Mouse (Mus musculus) neural tube, embryonic 13.5 days (tissue): Measurements from ENCODE around the gene Litaf. TPM values are rescaled to one million over a fixed set of nuclear protein-coding genes. Genes with fewer than 3 reads are reported as not detected.

Experiments used
- ATAC-seq: fragments of 200-750 bp; cut with Nextera tagmentation; 2 replicates; pipeline ENCODE4 v1.8.0; 2017; ENCODE audit warnings: low read depth, mild to moderate bottlenecking, moderate TSS enrichment, moderate library complexity
- H3K27ac ChIP-seq: fragments of 300-500 bp; sonication (generic); replicated peaks from 2 replicates; pipeline ENCODE4 v1.5.1; 2015; ENCODE audit warnings: moderate library complexity, mild to moderate bottlenecking, inconsistent platforms
- H3K27me3 ChIP-seq: fragments of 300-500 bp; sonication (generic); 2 replicates; pipeline ENCODE4 v1.6.1; 2015; ENCODE audit warnings: mild to moderate bottlenecking, inconsistent platforms
- H3K36me3 ChIP-seq: fragments of 300-500 bp; sonication (generic); 2 replicates; pipeline ENCODE4 v1.6.1; 2015; ENCODE audit warnings: mild to moderate bottlenecking, inconsistent platforms
- H3K4me1 ChIP-seq: fragments of 300-500 bp; sonication (generic); replicated peaks from 2 replicates; pipeline ENCODE4 v1.6.1; 2015; ENCODE audit warnings: inconsistent platforms
- H3K4me2 ChIP-seq: fragments of 300-500 bp; sonication (generic); 2 replicates; pipeline ENCODE4 v1.6.1; 2015; ENCODE audit warnings: inconsistent platforms, mild to moderate bottlenecking, moderate library complexity
- H3K4me3 ChIP-seq: fragments of 300-500 bp; sonication (generic); 2 replicates; pipeline ENCODE4 v1.5.1; 2015; ENCODE audit warnings: mild to moderate bottlenecking, inconsistent platforms
- H3K9ac ChIP-seq: fragments of 300-500 bp; sonication (generic); 2 replicates; pipeline ENCODE4 v1.6.1; 2015; ENCODE audit warnings: moderate library complexity, mild to moderate bottlenecking, inconsistent platforms
- H3K9me3 ChIP-seq: fragments of 300-500 bp; sonication (generic); 2 replicates; pipeline ENCODE4 v1.6.1; 2016; ENCODE audit warnings: inconsistent platforms
- WGBS: fragments of 180-500 bp; shearing (Covaris S2); methylation state at CpG from one replicate; pipeline ENCODE4 v1.1.7; 2015; 5-methylcytosine and 5-hydroxymethylcytosine counted together
- polyA plus RNA-seq: library from polyadenylated mRNA; unstranded; fragments of >200 nt; fragmentation: Nextera tagmentation; extraction: Ambion mirVana; gene quantifications from 2 replicates; pipeline ENCODE4 v1.2.1, GENCODE M21; 2015

Litaf gene
- polyA plus RNA-seq, 1 experiment from 2014 or later, result 41.5 TPM

DNA sequence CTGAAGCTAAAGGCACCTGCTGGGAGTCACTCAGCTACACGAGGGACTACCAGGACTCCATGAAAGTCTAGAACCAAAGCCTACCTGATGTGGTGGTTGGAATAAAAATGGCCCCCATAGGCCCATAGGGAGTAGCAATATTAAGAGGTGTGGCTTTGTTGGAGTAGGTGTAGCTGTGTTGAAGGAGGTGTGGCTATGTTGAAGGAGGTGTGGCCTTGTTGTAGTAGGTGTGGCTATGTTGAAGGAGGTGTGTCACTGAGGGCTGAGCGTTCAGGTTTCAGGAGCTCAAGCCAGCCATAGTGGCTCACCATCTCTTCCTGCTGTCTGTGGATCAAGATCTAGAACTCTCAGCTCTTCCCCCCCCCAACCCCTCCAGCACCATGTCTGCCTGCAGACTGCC is 125.3 kb downstream of the Litaf start:
- H3K36me3 ChIP-seq, result no peaks in the 10 kb centered on the region
- no peak overlapping the region for H3K9ac ChIP-seq
- H3K4me1 ChIP-seq, result no peaks in the 10 kb centered on the region
- no peaks in the 10 kb centered on the region for H3K9me3 ChIP-seq
- WGBS, result 90% methylated on average over 2 of the region's 2 CpGs
- no peak overlapping the region for H3K4me3 ChIP-seq
- no peak for ATAC-seq
- no peak overlapping the region for H3K4me2 ChIP-seq
- H3K27ac ChIP-seq, result no peak overlapping the region
- H3K27me3 ChIP-seq, result no peaks in the 10 kb centered on the region

GRCm38 (mm10) chr16:10939932-10940331 is 126.0 kb downstream of the Litaf start:
- Histone ChIP-seq H3K9me3 (no peaks in the 10 kb centered on the region), H3K27ac (no peak overlapping the region), H3K4me2 (no peak overlapping the region), H3K4me1 (no peaks in the 10 kb centered on the region), H3K9ac (no peak overlapping the region), H3K4me3 (no peak overlapping the region), H3K27me3 (no peaks in the 10 kb centered on the region), H3K36me3 (no peaks in the 10 kb centered on the region)
- 87% methylated on average over 4 of the region's 4 CpGs for WGBS
- no peak for ATAC-seq

GRCm38 (mm10) chr16:10937497-10937896 is 128.5 kb downstream of the Litaf start:
- Histone ChIP-seq H3K27ac (no peak overlapping the region), H3K36me3 (no peaks in the 10 kb centered on the region), H3K4me2 (no peak overlapping the region), H3K4me1 (no peaks in the 10 kb centered on the region), H3K4me3 (no peak overlapping the region), H3K9ac (no peak overlapping the region), H3K9me3 (no peaks in the 10 kb centered on the region), H3K27me3 (no peaks in the 10 kb centered on the region)
- WGBS, result 71% methylated on average over 11 of the region's 11 CpGs
- no peak for ATAC-seq

DNA sequence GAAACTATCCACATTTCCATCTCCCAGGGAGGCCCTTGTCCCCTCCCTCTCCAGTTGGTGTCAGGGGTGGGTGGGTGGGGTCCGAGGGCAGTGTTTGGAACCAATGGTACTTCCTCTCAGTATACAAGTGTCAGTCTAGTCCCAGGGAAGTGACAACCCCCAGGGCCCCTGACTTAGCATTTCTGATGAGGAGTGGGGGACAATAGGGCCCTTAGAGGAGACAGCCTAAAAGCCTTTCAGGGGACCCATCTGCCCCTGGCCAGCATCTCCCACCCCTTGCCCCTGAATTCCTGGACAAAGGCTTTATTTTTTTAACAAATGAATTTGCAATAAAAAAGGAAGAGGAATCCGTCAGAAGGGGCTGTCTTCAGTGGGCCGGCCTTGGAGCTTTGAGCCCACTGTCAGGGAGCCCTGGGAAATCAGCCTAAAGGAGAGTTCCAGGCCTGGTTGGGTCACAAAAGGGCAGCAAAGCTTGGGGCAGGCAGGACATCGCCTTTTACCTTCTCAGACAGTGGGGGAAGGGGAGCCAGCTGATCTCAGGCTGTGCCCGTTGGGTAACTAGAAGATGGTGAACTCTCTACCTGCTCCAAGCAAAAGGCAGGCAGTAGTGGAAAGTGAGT is 129.1 kb downstream of the Litaf start:
- H3K9ac ChIP-seq, result no peak overlapping the region
- no peaks in the 10 kb centered on the region for H3K27me3 ChIP-seq
- ATAC-seq, result no peak
- H3K27ac ChIP-seq, result no peak overlapping the region
- H3K4me3 ChIP-seq, result no peak overlapping the region
- no peaks in the 10 kb centered on the region for H3K4me1 ChIP-seq
- no peaks in the 10 kb centered on the region for H3K9me3 ChIP-seq
- no peaks in the 10 kb centered on the region for H3K36me3 ChIP-seq
- H3K4me2 ChIP-seq, result no peak overlapping the region
- whole genome bisulfite sequencing, result 30% methylated on average over 5 of the region's 5 CpGs

GRCm38 (mm10) chr16:10934047-10934446 is 131.9 kb downstream of the Litaf start:
- Histone ChIP-seq H3K27ac (no peak overlapping the region), H3K4me2 (no peak overlapping the region), H3K4me3 (no peak overlapping the region), H3K36me3 (no peaks in the 10 kb centered on the region), H3K4me1 (no peaks in the 10 kb centered on the region), H3K27me3 (no peaks in the 10 kb centered on the region), H3K9me3 (peaks cover 14% of the 10 kb centered on the region; the same call in 1 of the 2 replicates), H3K9ac (no peak overlapping the region)
- 67% methylated on average over 1 of the region's 1 CpGs for WGBS
- no peak for ATAC-seq

DNA sequence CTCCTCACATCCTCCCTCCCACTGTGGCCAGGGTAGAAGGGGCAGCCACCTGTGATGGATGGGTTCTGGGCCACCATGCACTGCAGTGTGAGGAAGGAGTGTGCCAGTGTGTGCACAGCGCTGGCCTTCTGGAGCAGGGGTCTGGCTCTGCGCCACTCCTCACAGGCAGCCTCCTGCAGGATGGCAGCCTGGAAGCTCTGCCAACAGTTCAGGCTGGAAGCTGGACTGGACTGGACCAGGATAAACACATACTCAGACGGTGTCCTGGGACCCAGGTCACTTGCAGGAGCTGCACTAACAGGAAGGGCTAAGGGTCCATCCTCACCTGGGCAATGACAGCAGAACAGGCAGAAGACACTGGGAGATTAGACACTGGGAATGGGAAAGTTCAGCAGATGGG is 132.6 kb downstream of the Litaf start:
- Histone ChIP-seq H3K36me3 (no peaks in the 10 kb centered on the region), H3K4me2 (no peak overlapping the region), H3K27ac (no peak overlapping the region), H3K4me3 (no peak overlapping the region), H3K9ac (no peak overlapping the region), H3K27me3 (no peaks in the 10 kb centered on the region), H3K4me1 (no peaks in the 10 kb centered on the region), H3K9me3 (peaks cover 14% of the 10 kb centered on the region; the same call in 1 of the 2 replicates)
- ATAC-seq, result no peak
- WGBS, result 89% methylated on average over 3 of the region's 3 CpGs

DNA sequence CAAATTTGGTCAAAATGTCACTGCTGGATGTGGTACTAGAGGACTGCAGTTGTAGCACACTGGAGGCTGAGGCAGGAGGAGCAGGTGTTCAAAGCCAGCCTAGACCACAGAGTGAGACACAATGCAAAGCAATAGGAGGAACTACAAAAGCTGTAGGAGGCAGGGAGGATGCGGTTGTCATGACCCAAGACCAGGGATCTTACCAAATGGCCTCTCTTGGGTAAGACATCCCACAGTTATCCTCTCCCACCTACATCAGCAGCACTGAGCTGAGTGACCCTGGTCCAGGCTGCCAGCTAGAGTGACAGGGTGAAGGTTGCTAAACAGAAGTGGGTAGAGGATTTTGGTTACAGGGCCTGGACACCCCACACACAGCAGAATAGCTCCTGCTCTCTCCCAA is 138.9 kb downstream of the Litaf start:
- Histone ChIP-seq H3K4me3 (no peak overlapping the region), H3K36me3 (no peaks in the 10 kb centered on the region), H3K27ac (no peak overlapping the region), H3K4me2 (no peak overlapping the region), H3K9ac (no peak overlapping the region), H3K27me3 (no peaks in the 10 kb centered on the region), H3K4me1 (peaks cover 7% of the 10 kb centered on the region; the same call in 1 of the 2 replicates), H3K9me3 (peaks cover 14% of the 10 kb centered on the region; the same call in 1 of the 2 replicates)
- no peak for ATAC-seq
- WGBS, result 79% methylated on average over 1 of the region's 1 CpGs

DNA sequence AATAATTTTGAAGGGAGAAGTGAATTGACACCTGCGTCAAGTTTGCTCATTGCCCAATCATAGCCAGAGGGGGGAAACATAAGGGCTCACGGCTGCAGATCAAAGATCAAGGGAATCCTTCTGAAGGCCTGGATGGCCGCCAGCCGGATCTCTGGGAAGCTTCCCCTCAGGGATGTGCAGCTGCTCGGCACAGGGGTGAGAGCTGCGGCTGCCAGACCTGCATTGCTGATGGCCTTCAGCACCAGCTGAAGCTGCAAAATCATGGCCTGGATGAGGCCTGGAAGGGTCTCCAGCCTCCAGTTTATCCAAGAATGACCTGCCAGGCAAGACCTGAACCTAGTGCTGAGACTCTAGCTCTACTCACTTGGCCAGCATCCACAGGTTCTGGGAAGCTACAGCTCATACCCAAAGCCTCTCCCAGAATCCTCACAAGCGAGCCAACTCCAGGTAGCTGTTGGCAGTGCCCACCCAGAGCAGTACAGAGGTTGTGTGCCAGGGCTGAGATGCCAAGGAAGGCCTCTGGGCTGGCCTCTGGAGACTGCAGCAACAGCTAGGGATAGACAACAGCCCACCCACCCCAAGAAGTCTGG is 140.3 kb downstream of the Litaf start:
- Histone ChIP-seq H3K9me3 (peaks cover 7% of the 10 kb centered on the region; the same call in 1 of the 2 replicates), H3K4me2 (no peak overlapping the region), H3K27ac (no peak overlapping the region), H3K9ac (no peak overlapping the region), H3K4me3 (no peak overlapping the region), H3K36me3 (no peaks in the 10 kb centered on the region), H3K4me1 (peaks cover 7% of the 10 kb centered on the region; the same call in 1 of the 2 replicates), H3K27me3 (no peaks in the 10 kb centered on the region)
- ATAC-seq, result no peak
- WGBS, result 46% methylated on average over 7 of the region's 7 CpGs

- Histone ChIP-seq H3K9me3 (no peaks in the 10 kb centered on the region), H3K4me2 (no peak overlapping the region), H3K4me3 (no peak overlapping the region), H3K36me3 (no peaks in the 10 kb centered on the region), H3K9ac (no peak overlapping the region), H3K4me1 (peaks cover 10% of the 10 kb centered on the region; the same call in 1 of the 2 replicates), H3K27ac (no peak overlapping the region), H3K27me3 (no peaks in the 10 kb centered on the region)
- ATAC-seq, result no peak
- WGBS, result 65% methylated on average over 5 of the region's 5 CpGs
Observed at GRCm38 (mm10) chr16:10923561-10923960, 142.4 kb downstream of the Litaf start.

GRCm38 (mm10) chr16:10919856-10920255 is 146.1 kb downstream of the Litaf start:
- H3K36me3 ChIP-seq, result no peaks in the 10 kb centered on the region
- no peak overlapping the region for H3K27ac ChIP-seq
- no peak overlapping the region for H3K4me3 ChIP-seq
- H3K9ac ChIP-seq, result no peak overlapping the region
- H3K27me3 ChIP-seq, result no peaks in the 10 kb centered on the region
- H3K9me3 ChIP-seq, result no peaks in the 10 kb centered on the region
- no peak overlapping the region for H3K4me2 ChIP-seq
- H3K4me1 ChIP-seq, result 0 out of 2 replicates have a peak, but pooled peaks cover 2% of the 10 kb centered on the region
- no peak for ATAC-seq

DNA sequence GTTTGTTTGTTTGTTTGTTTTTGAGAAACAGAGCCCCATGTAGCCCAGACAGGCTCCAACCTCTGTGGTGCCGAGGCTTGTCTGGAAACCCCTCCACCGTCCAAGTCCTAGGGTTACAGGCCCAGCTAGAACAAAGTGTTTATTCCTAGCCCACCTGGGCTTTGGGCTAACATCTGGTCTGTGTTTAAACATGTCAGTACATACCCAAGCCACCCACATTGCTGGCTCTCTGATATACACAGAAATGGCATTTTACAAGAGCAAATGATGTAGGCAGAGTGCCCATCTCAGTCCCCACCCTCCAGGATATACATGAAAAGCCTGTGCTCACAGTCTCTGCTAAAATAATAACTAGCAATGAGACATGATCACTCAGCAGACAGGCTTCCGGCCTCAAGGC is 149.7 kb downstream of the Litaf start:
- H3K4me3 ChIP-seq, result no peak overlapping the region
- H3K27me3 ChIP-seq, result no peaks in the 10 kb centered on the region
- H3K4me1 ChIP-seq, result 0 out of 2 replicates have a peak, but pooled peaks cover 2% of the 10 kb centered on the region
- no peak overlapping the region for H3K9ac ChIP-seq
- H3K36me3 ChIP-seq, result no peaks in the 10 kb centered on the region
- no peaks in the 10 kb centered on the region for H3K9me3 ChIP-seq
- H3K27ac ChIP-seq, result no peak overlapping the region
- ATAC-seq, result no peak
- H3K4me2 ChIP-seq, result no peak overlapping the region
- WGBS, result 90% methylated on average over 3 of the region's 3 CpGs

GRCm38 (mm10) chr16:10915066-10915465 is 150.9 kb downstream of the Litaf start:
- no peak overlapping the region for H3K4me3 ChIP-seq
- 95% methylated on average over 4 of the region's 4 CpGs for WGBS
- ATAC-seq, result no peak

GRCm38 (mm10) chr16:10911061-10911460 is 154.9 kb downstream of the Litaf start:
- WGBS, result 88% methylated on average over 2 of the region's 2 CpGs
- H3K9me3 ChIP-seq, result no peaks in the 10 kb centered on the region
- no peak overlapping the region for H3K4me2 ChIP-seq
- H3K27me3 ChIP-seq, result no peaks in the 10 kb centered on the region
- no peak overlapping the region for H3K9ac ChIP-seq
- H3K27ac ChIP-seq, result no peak overlapping the region
- H3K4me3 ChIP-seq, result no peak overlapping the region
- ATAC-seq, result no peak
- no peaks in the 10 kb centered on the region for H3K36me3 ChIP-seq
- H3K4me1 ChIP-seq, result no peaks in the 10 kb centered on the region

More at GRCm38 (mm10) chr16:10915066-10915465, 150.9 kb downstream of the Litaf start:
- no peaks in the 10 kb centered on the region for H3K36me3 ChIP-seq
- no peak overlapping the region for H3K27ac ChIP-seq
- no peaks in the 10 kb centered on the region for H3K27me3 ChIP-seq
- no peak overlapping the region for H3K9ac ChIP-seq
- H3K4me1 ChIP-seq, result 0 out of 2 replicates have a peak, but pooled peaks cover 2% of the 10 kb centered on the region
- H3K9me3 ChIP-seq, result no peaks in the 10 kb centered on the region
- H3K4me2 ChIP-seq, result no peak overlapping the region
